Mouse (Mus musculus) heart, embryonic 15.5 days (tissue): Measurements from ENCODE around the gene Spdye4a. TPM values are rescaled to one million over a fixed set of nuclear protein-coding genes. Genes with fewer than 3 reads are reported as not detected.

Source experiments
- ATAC-seq: fragments of 200-750 bp; cut with Nextera tagmentation; replicated peaks from 2 replicates; pipeline ENCODE4 v1.8.0; 2017; ENCODE audit warnings: low read depth, moderate TSS enrichment; ENCODE audit not compliant: insufficient number of reproducible peaks, insufficient read depth, low FRiP score
- H3K27ac ChIP-seq: fragments of 300-500 bp; sonication (generic); 2 replicates; pipeline ENCODE4 v1.5.1; 2015; ENCODE audit warnings: mild to moderate bottlenecking, inconsistent platforms
- H3K27me3 ChIP-seq: fragments of 300-500 bp; sonication (generic); 2 replicates; pipeline ENCODE4 v1.6.1; 2015; ENCODE audit warnings: inconsistent platforms
- H3K36me3 ChIP-seq: fragments of 300-500 bp; sonication (generic); 2 replicates; pipeline ENCODE4 v1.6.1; 2015; ENCODE audit warnings: mild to moderate bottlenecking, inconsistent platforms
- H3K4me1 ChIP-seq: fragments of 300-500 bp; sonication (generic); replicated peaks from 2 replicates; pipeline ENCODE4 v1.6.1; 2015; ENCODE audit warnings: inconsistent platforms
- H3K4me2 ChIP-seq: fragments of 300-500 bp; sonication (generic); 2 replicates; pipeline ENCODE4 v1.6.1; 2015; ENCODE audit warnings: inconsistent platforms, mild to moderate bottlenecking, moderate library complexity
- H3K4me3 ChIP-seq: fragments of 300-500 bp; sonication (generic); 2 replicates; pipeline ENCODE4 v1.5.1; 2015; ENCODE audit warnings: mild to moderate bottlenecking, inconsistent platforms
- H3K9ac ChIP-seq: fragments of 300-500 bp; sonication (generic); 2 replicates; pipeline ENCODE4 v1.6.1; 2015; ENCODE audit warnings: mild to moderate bottlenecking, inconsistent platforms
- H3K9me3 ChIP-seq: fragments of 300-500 bp; sonication (generic); replicated peaks from 2 replicates; pipeline ENCODE4 v1.6.1; 2016; ENCODE audit warnings: inconsistent platforms
- WGBS: fragments of 180-500 bp; shearing (Covaris S2); methylation state at CpG from one replicate; pipeline ENCODE4 v1.1.7; 2015; ENCODE audit warnings: mixed read lengths; 5-methylcytosine and 5-hydroxymethylcytosine counted together
- polyA plus RNA-seq: library from polyadenylated mRNA; unstranded; fragments of >200 nt; fragmentation: Nextera tagmentation; extraction: Ambion mirVana; gene quantifications from 2 replicates; pipeline ENCODE4 v1.2.1, GENCODE M21; 2015

Spdye4a gene
- polyA plus RNA-seq, 1 experiment from 2014 or later: not detected

GRCm38 (mm10) chr5:143177541-143178200, 49.0 kb downstream of the Spdye4a start:
- no peaks in the 10 kb centered on the region for H3K27me3 ChIP-seq
- H3K9ac ChIP-seq: no peak overlapping the region
- H3K4me1 ChIP-seq: peaks cover 14% of the 10 kb centered on the region
- 90% methylated on average over 3 of the region's 3 CpGs for WGBS
- no peak overlapping the region for H3K4me3 ChIP-seq
- no peak for ATAC-seq
- H3K36me3 ChIP-seq: peaks cover 62% of the 10 kb centered on the region
- no peak overlapping the region for H3K27ac ChIP-seq
- H3K9me3 ChIP-seq: peaks cover 4% of the 10 kb centered on the region; the same call in 1 of the 2 replicates
- H3K4me2 ChIP-seq: no peak overlapping the region

GRCm38 (mm10) chr5:143175970-143176369, 50.7 kb downstream of the Spdye4a start:
- H3K27ac ChIP-seq: no peak overlapping the region
- H3K4me2 ChIP-seq: no peak overlapping the region
- WGBS: 92% methylated on average over 4 of the region's 4 CpGs
- H3K4me1 ChIP-seq: peaks cover 14% of the 10 kb centered on the region
- peaks cover 4% of the 10 kb centered on the region; the same call in 1 of the 2 replicates for H3K9me3 ChIP-seq
- H3K9ac ChIP-seq: no peak overlapping the region
- H3K36me3 ChIP-seq: peaks cover 73% of the 10 kb centered on the region
- no peak overlapping the region for H3K4me3 ChIP-seq
- H3K27me3 ChIP-seq: no peaks in the 10 kb centered on the region
- ATAC-seq: no peak

Other genes with a start within 250 kb of the Spdye4a start
- 23.9 and 27.5 TPM in 2 replicates for gene Rnf216, start 113.9 kb downstream of the Spdye4a start, polyA plus RNA-seq
- not detected in 2 replicates for gene Olfr718-ps1, start 79.3 kb downstream of the Spdye4a start, polyA plus RNA-seq
- gene Rbak, start 46.1 kb downstream of the Spdye4a start, polyA plus RNA-seq: 6.8 and 9.3 TPM in 2 replicates
- gene Spdye4b, start 45.9 kb downstream of the Spdye4a start, polyA plus RNA-seq: not detected in 2 replicates
- gene Zfp12, start 8.3 kb upstream of the Spdye4a start, polyA plus RNA-seq: 6.1 and 8.8 TPM in 2 replicates
- gene Zfp316, start 43.1 kb upstream of the Spdye4a start, polyA plus RNA-seq: 2.2 and 2.8 TPM in 2 replicates
- not detected in 2 replicates for gene Zfp853, start 66.7 kb upstream of the Spdye4a start, polyA plus RNA-seq
- 18.7 and 25.7 TPM in 2 replicates for gene E130309D02Rik, start 88.5 kb upstream of the Spdye4a start, polyA plus RNA-seq
- gene Zdhhc4, start 102.4 kb upstream of the Spdye4a start, polyA plus RNA-seq: 49.8 and 56.0 TPM in 2 replicates
- 0.06 TPM in 1 of 2 replicates, not detected in the other for gene Grid2ip, start 130.4 kb upstream of the Spdye4a start, polyA plus RNA-seq
- gene Kdelr2, start 176.9 kb upstream of the Spdye4a start, polyA plus RNA-seq: 217 and 221 TPM in 2 replicates
- gene Daglb, start 237.7 kb upstream of the Spdye4a start, polyA plus RNA-seq: 7.9 and 9.3 TPM in 2 replicates